Mouse (Mus musculus) liver, embryonic 14.5 days (tissue): ENCODE data around the gene Gm10840.

Experiments
- CTCF ChIP-seq: IDR thresholded peaks from 2 replicates; pipeline ENCODE4 v1.5.1; 2016; ENCODE audit warnings: antibody characterized with exemption, low read depth, control low read depth
- EP300 ChIP-seq: IDR thresholded peaks from 2 replicates; pipeline ENCODE4 v1.6.1; 2016; ENCODE audit warnings: antibody characterized with exemption, low read depth

DNA sequence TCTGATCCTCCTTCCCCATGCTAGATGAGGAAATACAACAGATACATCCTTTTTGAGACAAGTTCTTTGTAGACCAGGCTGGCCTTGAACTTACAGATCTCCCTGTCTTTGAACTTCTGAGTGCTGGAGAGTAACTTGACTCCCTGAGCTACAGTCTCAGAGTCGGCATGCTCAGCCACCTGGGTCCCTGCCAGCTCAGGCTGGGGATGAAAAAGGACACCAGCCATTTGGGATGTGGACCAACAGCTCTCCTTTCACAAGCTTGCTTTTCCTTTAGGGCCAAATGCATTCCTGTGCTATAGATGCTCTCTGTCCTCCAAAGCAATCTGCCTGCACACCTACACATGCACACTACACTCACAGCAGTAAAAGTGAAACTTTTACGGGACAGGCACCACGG lies 14.4 kb downstream of the Gm10840 start:
- TF ChIP-seq CTCF (no peak), EP300 (no peak)
